Mouse (Mus musculus): ENCODE measurements around the gene Rnf220. TPM values are rescaled to one million over a fixed set of nuclear protein-coding genes. Genes with fewer than 3 reads are reported as not detected.

Rnf220 gene
- total and polyA plus RNA-seq, 2 experiments from 2014 or later, result 25.6 to 62.3 TPM

DNA sequence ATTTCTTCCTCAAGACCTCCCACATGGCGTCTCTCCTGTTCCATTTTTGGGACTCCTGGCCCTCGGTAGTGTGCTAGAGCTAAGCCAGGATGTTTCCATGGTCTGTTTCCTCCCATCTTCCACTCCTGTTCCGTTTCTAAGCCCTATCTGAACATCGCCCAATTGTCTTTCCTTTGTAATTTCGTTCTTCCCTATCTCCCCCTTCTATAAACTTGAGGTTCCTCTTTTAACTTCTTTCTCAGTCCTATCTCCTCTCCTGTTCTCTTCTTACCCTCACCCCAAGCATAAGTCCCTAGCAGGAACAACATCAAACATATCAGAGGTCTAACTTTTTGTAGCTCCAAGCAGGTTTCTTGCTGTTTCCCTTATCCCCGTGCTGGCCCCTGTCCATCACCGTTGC lies 40.1 kb upstream of the Rnf220 start:
- no peak overlapping the region for H3K27ac ChIP-seq (ENCODE audit: low read depth)
- H3K36me3 ChIP-seq (replicated peaks; ENCODE audit: control insufficient read depth, insufficient read depth, low read length), result no peaks in the 10 kb centered on the region
- H3K9me3 ChIP-seq (replicated peaks; ENCODE audit: control insufficient read depth, low read length), result no peaks in the 10 kb centered on the region
- TF ChIP-seq EP300 (IDR thresholded peaks at IDR 0.05; ENCODE audit: low read depth) (no peak), CTCF (IDR thresholded peaks at IDR 0.05; ENCODE audit: low read depth) (no peak)
- DNase-seq (ENCODE audit: low spot score) (no peak), ATAC-seq (ENCODE audit: insufficient read depth, low read depth) (no peak)
- H3K9ac ChIP-seq (replicated peaks; ENCODE audit: low read depth, low read length), result no peak overlapping the region
- H3K4me3 ChIP-seq (ENCODE audit: low read depth, low read length), result no peak overlapping the region
- no peaks in the 10 kb centered on the region for H3K4me1 ChIP-seq (ENCODE audit: control insufficient read depth, insufficient read depth)
- H3K4me2 ChIP-seq (ENCODE audit: low read depth, low read length), result no peak overlapping the region
- H3K27me3 ChIP-seq (ENCODE audit: control insufficient read depth, insufficient read depth, low read length), result no peaks in the 10 kb centered on the region
- WGBS, result 62% methylated on average over 7 of the region's 7 CpGs

DNA sequence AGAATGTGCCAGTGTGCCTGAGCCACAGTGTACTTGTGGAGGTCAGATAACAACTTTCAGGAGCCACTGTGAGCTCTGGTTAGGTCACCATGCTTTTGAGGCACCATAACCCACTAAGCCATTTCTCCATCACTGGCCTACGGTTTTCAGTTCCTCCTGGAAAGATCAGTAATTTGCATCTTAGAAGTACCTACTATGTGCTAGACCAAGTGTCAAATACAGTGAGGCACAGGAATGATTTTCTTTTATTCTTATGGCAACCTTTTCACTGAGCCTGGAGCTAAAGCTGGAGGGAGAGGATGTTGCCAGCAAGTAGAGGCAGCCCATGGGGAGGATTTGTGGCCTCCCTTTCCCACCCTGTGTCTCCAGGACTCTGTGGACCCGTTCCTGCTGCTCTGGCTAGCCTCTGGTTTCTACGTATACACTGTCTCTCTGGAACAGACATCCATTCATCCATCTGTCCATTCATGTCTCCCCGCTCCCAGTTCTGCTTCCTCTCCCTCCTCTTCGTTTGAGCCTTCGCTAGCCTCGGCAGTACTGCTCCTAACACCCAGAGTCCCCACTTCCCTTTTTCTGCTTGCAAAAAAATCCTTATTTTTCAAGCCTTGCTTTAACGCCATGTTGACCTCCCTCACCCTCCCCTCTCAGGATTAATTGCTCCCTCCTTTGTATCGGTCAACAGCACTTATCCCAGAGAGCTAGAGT lies 38.8 kb upstream of the Rnf220 start:
- no peak overlapping the region for H3K9ac ChIP-seq (replicated peaks; ENCODE audit: low read depth, low read length)
- 70% methylated on average over 9 of the region's 9 CpGs for WGBS
- ATAC-seq (ENCODE audit: insufficient read depth, low read depth) (no peak), DNase-seq (ENCODE audit: low spot score) (no peak)
- H3K9me3 ChIP-seq (replicated peaks; ENCODE audit: control insufficient read depth, low read length), result no peaks in the 10 kb centered on the region
- no peaks in the 10 kb centered on the region for H3K27me3 ChIP-seq (ENCODE audit: control insufficient read depth, insufficient read depth, low read length)
- no peak overlapping the region for H3K27ac ChIP-seq (ENCODE audit: low read depth)
- H3K4me2 ChIP-seq (ENCODE audit: low read depth, low read length), result no peak overlapping the region
- TF ChIP-seq EP300 (IDR thresholded peaks at IDR 0.05; ENCODE audit: low read depth) (no peak), CTCF (IDR thresholded peaks at IDR 0.05; ENCODE audit: low read depth) (no peak)
- H3K4me3 ChIP-seq (ENCODE audit: low read depth, low read length), result no peak overlapping the region
- H3K36me3 ChIP-seq (replicated peaks; ENCODE audit: control insufficient read depth, insufficient read depth, low read length), result no peaks in the 10 kb centered on the region
- no peaks in the 10 kb centered on the region for H3K4me1 ChIP-seq (ENCODE audit: control insufficient read depth, insufficient read depth)

DNA sequence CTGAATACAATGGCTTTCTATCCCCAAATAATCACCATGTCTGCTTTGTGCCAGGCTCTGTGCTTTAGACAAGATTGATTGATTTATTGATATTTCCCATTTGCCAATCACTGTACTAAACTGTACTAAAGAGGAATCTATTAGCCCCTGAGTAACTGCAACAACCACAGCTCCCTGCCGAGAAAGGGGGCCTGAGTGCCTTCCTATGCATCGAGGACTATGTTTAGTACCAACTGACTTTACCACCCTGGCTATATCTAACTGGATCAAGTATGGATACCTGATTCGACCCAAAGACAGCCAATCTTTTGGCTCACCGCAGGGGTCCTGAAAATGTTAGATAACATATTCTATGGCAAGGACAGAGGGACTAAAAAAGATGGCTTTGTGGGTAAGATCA lies 33.0 kb upstream of the Rnf220 start:
- no peak overlapping the region for H3K9ac ChIP-seq (replicated peaks; ENCODE audit: low read depth, low read length)
- ATAC-seq (ENCODE audit: insufficient read depth, low read depth), result no peak
- H3K4me1 ChIP-seq (ENCODE audit: control insufficient read depth, insufficient read depth), result no peaks in the 10 kb centered on the region
- no peak for DNase-seq (ENCODE audit: low spot score)
- no peak overlapping the region for H3K4me3 ChIP-seq (ENCODE audit: low read depth, low read length)
- TF ChIP-seq CTCF (IDR thresholded peaks at IDR 0.05; ENCODE audit: low read depth) (no peak), EP300 (IDR thresholded peaks at IDR 0.05; ENCODE audit: low read depth) (no peak)
- 69% methylated on average over 4 of the region's 4 CpGs for WGBS
- no peak overlapping the region for H3K27ac ChIP-seq (ENCODE audit: low read depth)
- H3K36me3 ChIP-seq (replicated peaks; ENCODE audit: control insufficient read depth, insufficient read depth, low read length), result no peaks in the 10 kb centered on the region
- no peaks in the 10 kb centered on the region for H3K9me3 ChIP-seq (replicated peaks; ENCODE audit: control insufficient read depth, low read length)
- no peaks in the 10 kb centered on the region for H3K27me3 ChIP-seq (ENCODE audit: control insufficient read depth, insufficient read depth, low read length)
- H3K4me2 ChIP-seq (ENCODE audit: low read depth, low read length), result no peak overlapping the region

DNA sequence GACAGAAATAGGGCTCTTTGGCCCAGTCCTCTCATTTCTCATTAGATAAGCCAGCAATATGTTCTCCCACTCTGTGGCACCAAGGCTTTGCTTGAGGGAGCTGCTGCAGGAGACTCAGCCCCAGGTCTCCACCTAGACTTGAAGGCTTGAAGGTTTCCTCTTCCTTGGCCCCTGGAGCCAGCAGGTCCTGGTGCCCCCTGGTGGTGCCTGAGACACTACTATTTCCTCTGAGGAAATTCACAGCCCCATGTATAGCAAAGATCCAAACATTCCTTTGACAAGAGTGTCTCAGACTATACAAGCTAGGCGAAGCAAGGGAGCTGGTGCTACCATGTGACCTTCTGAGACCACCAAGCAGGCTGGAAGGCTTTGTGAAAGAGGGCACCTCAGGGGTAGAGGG lies 31.1 kb upstream of the Rnf220 start:
- H3K4me2 ChIP-seq (ENCODE audit: low read depth, low read length), result no peak overlapping the region
- H3K9me3 ChIP-seq (replicated peaks; ENCODE audit: control insufficient read depth, low read length), result no peaks in the 10 kb centered on the region
- TF ChIP-seq EP300 (IDR thresholded peaks at IDR 0.05; ENCODE audit: low read depth) (no peak), CTCF (IDR thresholded peaks at IDR 0.05; ENCODE audit: low read depth) (peak; percentile 69)
- H3K9ac ChIP-seq (replicated peaks; ENCODE audit: low read depth, low read length), result no peak overlapping the region
- 4% methylated on average over 1 of the region's 1 CpGs for WGBS
- no peaks in the 10 kb centered on the region for H3K27me3 ChIP-seq (ENCODE audit: control insufficient read depth, insufficient read depth, low read length)
- ATAC-seq (ENCODE audit: insufficient read depth, low read depth) (no peak; the same call in 1 of the 2 replicates), DNase-seq (ENCODE audit: low spot score) (peak; percentile 50)
- no peaks in the 10 kb centered on the region for H3K4me1 ChIP-seq (ENCODE audit: control insufficient read depth, insufficient read depth)
- H3K36me3 ChIP-seq (replicated peaks; ENCODE audit: control insufficient read depth, insufficient read depth, low read length), result no peaks in the 10 kb centered on the region
- no peak overlapping the region for H3K27ac ChIP-seq (ENCODE audit: low read depth)
- no peak overlapping the region for H3K4me3 ChIP-seq (ENCODE audit: low read depth, low read length)

DNA sequence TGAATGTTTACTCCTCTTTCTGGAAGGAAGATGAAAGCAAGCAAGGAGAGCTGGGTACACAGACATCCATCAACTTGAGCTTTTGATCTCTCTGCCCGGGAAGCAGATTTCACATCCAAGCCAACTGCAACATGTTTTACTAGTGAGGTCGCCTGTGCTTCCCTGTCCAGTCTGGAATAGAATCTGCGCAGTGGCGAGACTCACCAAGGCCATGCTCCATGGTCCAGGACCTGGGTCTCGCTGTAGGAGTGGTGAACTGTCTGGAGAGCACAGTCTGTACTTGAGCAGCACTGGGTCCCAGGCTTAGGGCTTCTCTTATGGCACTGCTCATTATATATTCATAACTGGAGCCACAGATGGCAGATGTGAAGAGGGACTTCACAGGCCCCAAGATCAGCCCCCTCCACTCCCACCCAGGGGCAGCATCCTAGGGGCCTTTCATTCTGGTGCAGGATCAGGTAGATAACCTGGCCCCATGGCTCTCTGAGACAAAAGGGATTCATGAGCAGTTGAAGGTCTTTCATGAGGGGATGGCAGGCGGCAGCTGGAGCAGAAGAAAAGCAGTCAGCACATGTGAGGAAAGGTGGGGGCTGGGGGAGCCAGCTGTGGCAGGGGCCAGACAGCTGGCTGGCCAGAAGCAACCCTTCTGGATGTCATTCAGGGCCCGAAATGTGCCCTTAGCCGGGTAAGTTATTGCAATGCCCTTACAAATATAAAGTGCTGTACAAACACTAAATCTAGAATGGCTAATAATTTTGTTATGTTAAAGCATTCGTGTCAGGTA lies 30.5 kb upstream of the Rnf220 start:
- Histone ChIP-seq H3K27ac (ENCODE audit: low read depth) (no peak overlapping the region), H3K9me3 (replicated peaks; ENCODE audit: control insufficient read depth, low read length) (no peaks in the 10 kb centered on the region), H3K4me1 (ENCODE audit: control insufficient read depth, insufficient read depth) (no peaks in the 10 kb centered on the region), H3K4me3 (ENCODE audit: low read depth, low read length) (no peak overlapping the region), H3K4me2 (ENCODE audit: low read depth, low read length) (no peak overlapping the region), H3K36me3 (replicated peaks; ENCODE audit: control insufficient read depth, insufficient read depth, low read length) (no peaks in the 10 kb centered on the region), H3K9ac (replicated peaks; ENCODE audit: low read depth, low read length) (no peak overlapping the region), H3K27me3 (ENCODE audit: control insufficient read depth, insufficient read depth, low read length) (no peaks in the 10 kb centered on the region)
- WGBS, result 62% methylated on average over 9 of the region's 9 CpGs
- TF ChIP-seq EP300 (IDR thresholded peaks at IDR 0.05; ENCODE audit: low read depth), result no peak
- TF ChIP-seq CTCF (IDR thresholded peaks at IDR 0.05; ENCODE audit: low read depth), result no peak
- ATAC-seq (ENCODE audit: insufficient read depth, low read depth) (no peak), DNase-seq (ENCODE audit: low spot score) (no peak)
